Mouse (Mus musculus) E14TG2a.4 (cell line): Measurements from ENCODE around the gene Kpna3.

ENCODE experiments used
- CTCF ChIP-seq: conservative IDR thresholded peaks from 2 replicates; pipeline ENCODE4 v1.5.1; 2014; ENCODE audit warnings: low read length
- NANOG ChIP-seq: IDR thresholded peaks from 2 replicates; pipeline ENCODE4 v1.6.1; 2014; ENCODE audit warnings: borderline replicate concordance, low read length, mixed read lengths
- POU5F1 ChIP-seq: IDR thresholded peaks from 2 replicates; pipeline ENCODE4 v1.6.1; 2014; ENCODE audit warnings: low read length, borderline replicate concordance

DNA sequence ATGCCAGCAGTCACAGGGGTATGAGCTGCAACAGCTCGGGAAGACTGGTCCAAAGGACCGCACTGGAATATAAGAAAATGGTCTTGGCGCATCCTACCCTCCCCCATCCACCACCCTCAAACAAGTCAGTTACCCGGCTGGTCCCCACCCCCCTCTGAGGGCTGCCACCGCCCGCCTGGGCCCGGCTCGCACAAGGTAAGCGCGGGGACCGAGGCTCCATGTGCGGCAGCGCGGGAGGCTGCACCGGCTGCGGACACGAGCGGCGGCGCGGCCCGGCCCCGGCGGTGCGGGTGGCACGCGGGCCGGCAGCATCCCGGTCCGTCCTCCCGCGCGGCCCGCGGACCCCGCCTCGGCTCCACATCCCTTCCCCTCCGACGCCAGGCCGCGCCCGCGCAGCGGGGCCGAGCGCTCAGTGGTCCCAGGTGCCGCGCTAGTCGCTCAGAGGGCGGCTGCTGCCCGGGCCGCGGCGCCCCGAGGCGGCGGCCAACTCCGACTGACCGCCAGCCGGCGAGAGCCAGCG, 473 bp downstream of the Kpna3 start:
- no peak for TF ChIP-seq CTCF
- TF ChIP-seq POU5F1 = no peak
- no peak for TF ChIP-seq NANOG
